Mouse (Mus musculus): ENCODE results near the gene C1qtnf4.

DNA sequence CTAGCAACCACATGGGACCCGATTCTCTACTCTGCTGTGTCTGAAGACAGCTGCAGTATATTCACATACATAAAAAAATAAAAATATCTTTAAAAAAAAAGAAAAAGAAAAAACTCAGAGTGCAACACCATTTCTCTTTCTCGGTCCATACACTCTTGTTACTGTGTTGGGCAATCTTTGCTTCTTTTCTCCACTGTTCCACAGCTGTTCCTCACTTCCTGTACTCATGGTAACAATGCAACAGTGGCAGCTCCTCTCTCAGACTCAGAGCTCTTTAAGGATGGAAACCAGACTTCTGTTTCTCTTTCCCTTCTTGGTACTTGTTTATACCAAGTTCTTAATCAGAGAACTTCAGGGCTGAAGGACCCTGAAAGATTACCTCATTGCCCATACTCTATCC lies 17.7 kb downstream of the C1qtnf4 start:
- no peak for TF ChIP-seq CTCF (IDR thresholded peaks at IDR 0.05; ENCODE audit: borderline replicate concordance, control insufficient read depth, extremely low read depth, insufficient read depth, low read length, poor library complexity)
- TF ChIP-seq POLR2A (IDR thresholded peaks at IDR 0.05; ENCODE audit: control insufficient read depth, extremely low read depth, insufficient read depth, low read length, poor library complexity): no peak

All from thymus, adult 2 months (tissue).